Mouse (Mus musculus): ENCODE data around the gene Cep295. TPM values are rescaled to one million over a fixed set of nuclear protein-coding genes. Genes with fewer than 3 reads are reported as not detected.

Gene Cep295
- polyA plus RNA-seq, 1 experiment, result 3.7 TPM

DNA sequence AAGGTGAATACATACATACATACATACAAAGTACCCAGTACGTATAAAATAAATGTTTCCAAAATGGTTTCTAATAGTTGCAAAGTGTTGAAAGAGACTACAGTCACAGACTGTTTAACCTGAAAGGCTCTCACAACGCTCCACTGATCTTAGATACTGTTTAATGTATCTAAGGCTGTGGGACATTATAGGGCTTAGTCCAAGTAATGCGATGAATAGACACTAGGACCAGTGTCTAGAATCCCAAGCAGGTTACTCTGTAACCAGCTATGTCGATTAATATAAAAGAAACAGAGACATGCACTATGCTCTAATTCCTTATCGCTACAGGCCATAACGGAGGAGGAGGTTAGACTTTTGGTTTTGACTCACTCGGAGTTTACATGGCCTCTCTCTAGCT is 60.5 kb downstream of the Cep295 start:
- TF ChIP-seq CTCF (IDR thresholded peaks at IDR 0.05; ENCODE audit: insufficient read depth, low read length) (no peak), POLR2A (IDR thresholded peaks at IDR 0.05; ENCODE audit: borderline replicate concordance, extremely low read depth, low read depth, low read length) (no peak)
- no peak for DNase-seq
- 89% methylated on average over 7 of the region's 7 CpGs for WGBS
- Histone ChIP-seq H3K4me1 (ENCODE audit: control insufficient read depth, insufficient read depth, low read length) (peaks cover 8% of the 10 kb centered on the region), H3K4me3 (replicated peaks; ENCODE audit: extremely low read depth, low read depth, low read length) (no peak overlapping the region)

DNA sequence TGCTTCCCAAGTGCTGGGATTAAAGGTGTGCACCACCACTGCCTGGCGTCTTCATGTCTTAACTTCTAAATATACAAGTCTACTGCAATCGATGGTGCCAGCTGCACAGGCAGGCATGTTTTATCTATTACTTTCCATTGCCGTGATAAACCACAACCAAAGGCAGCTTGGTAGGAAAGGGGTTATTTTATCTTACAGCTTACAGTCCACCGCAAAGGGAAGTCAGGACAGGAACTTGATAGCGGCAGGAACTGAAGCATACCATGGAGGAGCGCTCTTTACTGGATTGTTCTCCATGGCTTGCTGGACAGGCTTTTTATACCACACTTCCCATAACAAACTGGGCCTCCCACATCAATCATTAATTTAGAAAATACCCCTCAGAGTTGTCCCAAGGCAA is 68.3 kb downstream of the Cep295 start:
- Histone ChIP-seq H3K4me1 (ENCODE audit: control insufficient read depth, insufficient read depth, low read length) (no peaks in the 10 kb centered on the region), H3K4me3 (replicated peaks; ENCODE audit: extremely low read depth, low read depth, low read length) (no peak overlapping the region)
- DNase-seq, result no peak
- TF ChIP-seq POLR2A (IDR thresholded peaks at IDR 0.05; ENCODE audit: borderline replicate concordance, extremely low read depth, low read depth, low read length) (no peak), CTCF (IDR thresholded peaks at IDR 0.05; ENCODE audit: insufficient read depth, low read length) (no peak)
- 66% methylated on average over 6 of the region's 6 CpGs for WGBS

DNA sequence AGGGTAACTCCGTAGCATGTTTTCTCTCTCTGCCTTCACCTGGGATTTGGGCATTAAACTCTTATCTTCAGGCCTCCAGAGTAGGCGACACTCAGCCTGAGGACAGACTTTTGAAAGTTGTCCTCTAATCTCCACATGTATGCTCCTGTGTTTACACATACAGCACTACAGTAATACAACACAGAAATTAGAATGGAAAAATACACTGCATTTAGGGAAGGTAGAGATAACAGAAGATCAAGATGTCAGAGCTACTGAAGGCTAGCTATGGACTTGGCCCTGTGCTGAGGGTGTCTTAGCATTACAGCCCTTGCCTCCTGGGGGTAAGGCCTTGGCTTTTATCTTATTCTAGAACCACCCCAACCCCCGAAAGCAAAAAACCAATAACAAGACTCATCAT is 69.2 kb downstream of the Cep295 start:
- Histone ChIP-seq H3K4me3 (replicated peaks; ENCODE audit: extremely low read depth, low read depth, low read length) (no peak overlapping the region), H3K4me1 (ENCODE audit: control insufficient read depth, insufficient read depth, low read length) (no peaks in the 10 kb centered on the region)
- TF ChIP-seq CTCF (IDR thresholded peaks at IDR 0.05; ENCODE audit: insufficient read depth, low read length), result no peak
- no peak for TF ChIP-seq POLR2A (IDR thresholded peaks at IDR 0.05; ENCODE audit: borderline replicate concordance, extremely low read depth, low read depth, low read length)
- 91% methylated on average over 3 of the region's 3 CpGs for WGBS
- DNase-seq, result no peak

DNA sequence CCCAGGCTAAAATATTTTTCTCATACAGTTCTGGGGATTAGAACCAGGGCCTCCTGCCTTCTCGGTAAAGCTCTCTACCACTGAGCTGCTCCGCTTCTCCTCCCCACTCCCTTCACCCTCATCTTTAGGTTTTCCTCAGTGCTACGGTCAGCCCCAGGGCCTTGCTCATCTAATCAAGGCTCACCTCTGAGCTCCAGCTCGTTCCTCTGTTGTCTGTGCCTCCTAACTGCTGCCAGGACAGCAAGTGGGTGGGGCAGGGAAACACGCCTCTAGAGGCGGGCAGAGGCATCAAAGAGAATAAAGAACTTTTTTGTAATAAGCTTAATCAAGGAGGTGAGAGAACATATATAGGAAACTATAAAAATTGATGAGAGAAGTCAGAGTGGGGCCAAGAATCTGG is 69.7 kb downstream of the Cep295 start:
- no peak for DNase-seq
- H3K4me1 ChIP-seq (ENCODE audit: control insufficient read depth, insufficient read depth, low read length), result no peaks in the 10 kb centered on the region
- no peak for TF ChIP-seq CTCF (IDR thresholded peaks at IDR 0.05; ENCODE audit: insufficient read depth, low read length)
- TF ChIP-seq POLR2A (IDR thresholded peaks at IDR 0.05; ENCODE audit: borderline replicate concordance, extremely low read depth, low read depth, low read length), result no peak
- WGBS, result 68% methylated on average over 6 of the region's 6 CpGs
- H3K4me3 ChIP-seq (replicated peaks; ENCODE audit: extremely low read depth, low read depth, low read length), result no peak overlapping the region

DNA sequence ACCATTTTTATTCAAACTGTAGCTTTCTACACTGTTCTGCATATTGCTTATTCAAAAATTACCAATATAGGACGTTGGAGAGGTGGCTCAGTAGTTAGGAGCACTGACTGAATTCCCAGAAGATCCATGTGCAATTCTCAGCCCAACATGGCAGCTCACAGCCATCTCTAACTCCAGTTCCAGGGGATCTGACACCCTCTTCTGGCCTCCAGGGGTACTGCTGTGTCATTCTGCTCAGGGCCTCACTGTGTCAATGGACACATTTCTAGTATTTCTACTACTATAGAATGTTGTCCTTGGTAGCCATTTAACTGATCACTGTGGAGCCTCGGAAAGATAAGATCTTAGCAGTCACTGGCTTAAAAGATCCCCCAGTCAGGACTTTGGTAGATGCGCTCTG is 72.1 kb downstream of the Cep295 start:
- TF ChIP-seq CTCF (IDR thresholded peaks at IDR 0.05; ENCODE audit: insufficient read depth, low read length), result peak; percentile 23; the same call in 1 of the 2 replicates
- TF ChIP-seq POLR2A (IDR thresholded peaks at IDR 0.05; ENCODE audit: borderline replicate concordance, extremely low read depth, low read depth, low read length), result no peak
- no peak for DNase-seq
- Histone ChIP-seq H3K4me3 (replicated peaks; ENCODE audit: extremely low read depth, low read depth, low read length) (no peak overlapping the region), H3K4me1 (ENCODE audit: control insufficient read depth, insufficient read depth, low read length) (no peaks in the 10 kb centered on the region; the same call in 1 of the 2 replicates)
- WGBS, result 79% methylated on average over 3 of the region's 3 CpGs

DNA sequence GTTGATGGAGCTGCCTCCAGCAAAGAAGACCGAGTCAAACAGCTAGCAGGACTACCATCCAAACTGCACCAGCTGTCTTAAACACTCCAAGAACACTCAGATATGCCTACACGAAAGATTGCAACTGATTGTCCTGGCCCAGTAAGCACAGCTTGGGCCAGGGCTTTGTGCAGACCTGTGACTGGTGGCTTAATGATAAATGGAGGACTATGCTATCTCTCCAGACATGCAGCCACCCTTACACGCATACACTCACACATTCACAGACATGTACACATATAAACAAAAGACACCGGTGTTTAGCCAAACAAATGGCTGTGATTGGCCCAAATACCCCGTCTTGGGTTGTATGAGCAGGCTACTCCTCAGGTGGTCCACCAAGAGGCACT is 77.1 kb downstream of the Cep295 start:
- DNase-seq, result no peak
- Histone ChIP-seq H3K4me1 (ENCODE audit: control insufficient read depth, insufficient read depth, low read length) (no peaks in the 10 kb centered on the region; the same call in 1 of the 2 replicates), H3K4me3 (replicated peaks; ENCODE audit: extremely low read depth, low read depth, low read length) (peak overlapping the region; percentile 88)
- TF ChIP-seq CTCF (IDR thresholded peaks at IDR 0.05; ENCODE audit: insufficient read depth, low read length) (no peak), POLR2A (IDR thresholded peaks at IDR 0.05; ENCODE audit: borderline replicate concordance, extremely low read depth, low read depth, low read length) (no peak)
- 38% methylated on average over 5 of the region's 5 CpGs for WGBS

DNA sequence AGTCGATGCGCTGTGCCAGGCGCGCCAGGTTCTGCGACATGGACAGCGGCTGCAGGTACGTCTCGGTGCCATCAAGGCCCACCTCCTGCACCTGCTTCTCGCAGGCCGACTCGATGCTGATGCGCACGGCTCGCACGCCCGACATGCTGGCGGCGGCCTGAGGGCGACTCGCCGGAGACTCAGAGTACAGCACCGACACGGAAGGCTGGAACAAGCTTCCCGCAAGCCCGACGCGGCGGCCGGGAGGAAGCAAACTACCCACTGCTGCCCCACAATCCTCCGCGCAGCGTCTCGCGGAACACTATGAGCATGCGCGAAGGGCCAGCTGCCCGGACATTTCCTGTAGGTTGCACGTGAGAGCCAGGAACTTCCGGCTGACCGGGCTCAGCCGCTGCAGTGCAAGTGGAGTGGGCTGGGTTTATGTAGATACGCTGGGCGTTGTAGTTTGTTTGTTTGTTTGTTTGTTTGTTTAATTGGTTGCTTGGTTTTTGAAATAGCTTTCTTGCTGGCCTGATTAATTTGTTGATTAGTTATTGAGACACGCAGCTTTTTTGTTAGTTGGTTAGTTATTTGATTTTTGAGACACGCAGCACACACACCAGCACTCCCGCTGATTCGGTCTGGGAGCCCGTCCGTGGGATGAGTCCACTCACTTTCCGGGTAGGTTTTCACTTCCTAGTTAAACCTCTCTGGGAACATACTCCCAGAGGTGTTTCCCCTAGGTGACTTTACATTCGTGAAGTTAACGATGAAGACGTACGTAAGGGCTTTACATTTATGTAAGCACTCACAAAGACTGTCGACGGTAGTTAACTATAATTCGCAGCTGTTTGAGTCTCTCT is 77.7 kb downstream of the Cep295 start, which contains the start of gene Med17:
Gene Med17 (minus strand): TSS at position 283 of the 842 bp plus-strand sequence.
- TF ChIP-seq CTCF (IDR thresholded peaks at IDR 0.05; ENCODE audit: insufficient read depth, low read length) (no peak), POLR2A (IDR thresholded peaks at IDR 0.05; ENCODE audit: borderline replicate concordance, extremely low read depth, low read depth, low read length) (peak; percentile 79)
- under 1% methylated on average over 57 of the region's 57 CpGs for WGBS
- Histone ChIP-seq H3K4me1 (ENCODE audit: control insufficient read depth, insufficient read depth, low read length) (no peaks in the 10 kb centered on the region; the same call in 1 of the 2 replicates), H3K4me3 (replicated peaks; ENCODE audit: extremely low read depth, low read depth, low read length) (peak within 1 kb of the TSS; percentile 88)
- DNase-seq, result peak; percentile 91

DNA sequence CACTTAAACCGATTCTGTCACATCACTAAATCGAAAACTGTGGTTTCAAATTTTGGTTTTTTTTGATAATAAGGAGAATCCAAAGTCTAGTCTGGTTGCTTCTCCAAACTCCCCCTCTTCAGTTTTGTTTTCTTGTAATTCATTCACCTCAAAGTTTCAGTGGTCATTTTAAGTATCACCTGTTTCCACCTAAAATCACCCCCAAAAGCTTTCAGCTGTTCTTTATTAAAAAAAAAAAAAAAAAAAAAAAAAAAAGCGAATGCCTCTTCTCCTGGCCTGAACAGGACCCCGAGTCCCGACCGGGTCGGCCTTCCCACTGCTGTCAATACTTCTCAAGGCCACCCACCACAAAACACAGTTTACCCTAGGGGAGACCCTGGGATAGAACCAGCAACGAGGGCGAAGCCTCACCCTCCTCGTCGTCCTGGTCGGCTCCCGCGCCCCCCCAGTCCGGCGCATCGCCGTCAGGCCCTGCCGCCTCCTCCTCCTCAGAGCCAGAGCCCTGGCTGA is 78.4 kb downstream of the Cep295 start:
- no peak for DNase-seq
- TF ChIP-seq CTCF (IDR thresholded peaks at IDR 0.05; ENCODE audit: insufficient read depth, low read length), result no peak
- Histone ChIP-seq H3K4me1 (ENCODE audit: control insufficient read depth, insufficient read depth, low read length) (no peaks in the 10 kb centered on the region; the same call in 1 of the 2 replicates), H3K4me3 (replicated peaks; ENCODE audit: extremely low read depth, low read depth, low read length) (peak overlapping the region; percentile 88)
- WGBS, result 6% methylated on average over 19 of the region's 19 CpGs

DNA sequence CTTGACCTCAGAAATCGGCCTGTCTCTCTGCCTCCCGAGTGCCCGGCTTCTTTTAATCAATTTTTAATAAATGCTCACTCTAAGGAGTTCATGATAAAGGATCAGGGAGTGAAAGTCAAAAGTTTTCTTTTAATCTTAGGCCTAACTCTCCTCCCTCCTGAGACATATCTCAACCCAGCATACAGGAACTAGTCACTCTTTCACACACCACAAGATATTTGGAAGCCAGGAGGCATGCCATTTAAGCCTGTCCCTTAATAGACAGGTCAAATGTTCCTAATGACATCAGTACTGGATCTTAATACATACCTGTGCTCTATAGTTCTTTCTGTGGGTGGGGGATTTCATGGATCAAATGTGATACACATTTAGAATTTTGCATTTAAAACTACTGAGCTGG is 79.2 kb downstream of the Cep295 start:
- Histone ChIP-seq H3K4me3 (replicated peaks; ENCODE audit: extremely low read depth, low read depth, low read length) (no peak overlapping the region), H3K4me1 (ENCODE audit: control insufficient read depth, insufficient read depth, low read length) (no peaks in the 10 kb centered on the region; the same call in 1 of the 2 replicates)
- 94% methylated on average over 3 of the region's 3 CpGs for WGBS
- DNase-seq, result no peak
- no peak for TF ChIP-seq POLR2A (IDR thresholded peaks at IDR 0.05; ENCODE audit: borderline replicate concordance, extremely low read depth, low read depth, low read length)
- TF ChIP-seq CTCF (IDR thresholded peaks at IDR 0.05; ENCODE audit: insufficient read depth, low read length), result no peak

DNA sequence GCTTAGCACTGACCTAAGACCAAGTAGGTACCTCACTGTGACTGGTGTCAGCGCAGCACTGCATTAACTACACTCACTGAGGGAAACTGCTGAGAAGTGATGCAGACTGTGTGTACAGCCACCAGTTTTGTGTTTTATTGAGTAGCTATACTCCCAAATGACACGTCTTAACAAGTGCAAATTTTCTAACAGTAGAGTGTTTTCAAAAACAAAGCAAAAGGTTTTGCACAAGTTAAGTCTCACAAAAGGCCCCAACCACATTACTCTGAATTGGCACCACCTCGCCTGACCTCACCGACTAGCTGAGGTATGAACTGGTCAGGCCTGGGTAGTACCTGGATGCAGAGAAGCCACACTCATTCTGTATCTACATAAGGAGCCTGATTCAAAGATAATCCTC is 80.7 kb downstream of the Cep295 start:
- Histone ChIP-seq H3K4me1 (ENCODE audit: control insufficient read depth, insufficient read depth, low read length) (no peaks in the 10 kb centered on the region; the same call in 1 of the 2 replicates), H3K4me3 (replicated peaks; ENCODE audit: extremely low read depth, low read depth, low read length) (no peak overlapping the region)
- DNase-seq, result no peak
- TF ChIP-seq POLR2A (IDR thresholded peaks at IDR 0.05; ENCODE audit: borderline replicate concordance, extremely low read depth, low read depth, low read length), result no peak
- TF ChIP-seq CTCF (IDR thresholded peaks at IDR 0.05; ENCODE audit: insufficient read depth, low read length), result no peak
- WGBS, result 93% methylated on average over 4 of the region's 4 CpGs
